Mouse (Mus musculus) activated CD4-positive, CD25-positive, alpha-beta regulatory T cell (primary cell): ENCODE results near the gene Rbmx. TPM values are rescaled to one million over a fixed set of nuclear protein-coding genes. Genes with fewer than 3 reads are reported as not detected.

Source experiments
- polyA plus RNA-seq, 2 experiments: library from polyadenylated mRNA; unstranded; fragments of 100-300 nt; shearing (Covaris generic); gene quantifications; one replicate each; pipeline ENCODE4 v1.2.1; 2017

The Rbmx gene
- polyA plus RNA-seq = 10 to 100 TPM; 56.4 to 67.0 TPM

GRCm38 (mm10) chrX:57392367-57393246, at the start of gene Rbmx:
Gene Rbmx (minus strand): TSS chrX:57393036.

GRCm38 (mm10) chrX:57408769-57409168, 15.9 kb upstream of the Rbmx start, which contains the start of gene Gm364:
Gene Gm364 (plus strand): TSS chrX:57409154.

GRCm38 (mm10) chrX:57338371-57339211, 54.2 kb downstream of the Rbmx start, which contains the start of gene Arhgef6:
Gene Arhgef6 (minus strand): TSS chrX:57338729.

Other genes with a start within 250 kb of the Rbmx start
- 10 to 100 TPM; 37.0 to 79.0 TPM for gene Cd40lg, start 180.9 kb downstream of the Rbmx start, polyA plus RNA-seq
- 100 to 1,000 TPM in 1 of 2 experiments, 10 to 100 TPM in 1; 98.5 to 127 TPM for gene Arhgef6, start 54.3 kb downstream of the Rbmx start, polyA plus RNA-seq
- not detected for gene Gm364, start 16.1 kb upstream of the Rbmx start, polyA plus RNA-seq
- gene Gpr101, start 110.7 kb upstream of the Rbmx start, polyA plus RNA-seq = not detected